Mouse (Mus musculus): ENCODE measurements around the gene AU022751.
"Not testable (repeated sequence)": the region's sequence is repeated elsewhere in the genome, so short reads cannot be mapped to it uniquely, and the experiment has no call there.

DNA sequence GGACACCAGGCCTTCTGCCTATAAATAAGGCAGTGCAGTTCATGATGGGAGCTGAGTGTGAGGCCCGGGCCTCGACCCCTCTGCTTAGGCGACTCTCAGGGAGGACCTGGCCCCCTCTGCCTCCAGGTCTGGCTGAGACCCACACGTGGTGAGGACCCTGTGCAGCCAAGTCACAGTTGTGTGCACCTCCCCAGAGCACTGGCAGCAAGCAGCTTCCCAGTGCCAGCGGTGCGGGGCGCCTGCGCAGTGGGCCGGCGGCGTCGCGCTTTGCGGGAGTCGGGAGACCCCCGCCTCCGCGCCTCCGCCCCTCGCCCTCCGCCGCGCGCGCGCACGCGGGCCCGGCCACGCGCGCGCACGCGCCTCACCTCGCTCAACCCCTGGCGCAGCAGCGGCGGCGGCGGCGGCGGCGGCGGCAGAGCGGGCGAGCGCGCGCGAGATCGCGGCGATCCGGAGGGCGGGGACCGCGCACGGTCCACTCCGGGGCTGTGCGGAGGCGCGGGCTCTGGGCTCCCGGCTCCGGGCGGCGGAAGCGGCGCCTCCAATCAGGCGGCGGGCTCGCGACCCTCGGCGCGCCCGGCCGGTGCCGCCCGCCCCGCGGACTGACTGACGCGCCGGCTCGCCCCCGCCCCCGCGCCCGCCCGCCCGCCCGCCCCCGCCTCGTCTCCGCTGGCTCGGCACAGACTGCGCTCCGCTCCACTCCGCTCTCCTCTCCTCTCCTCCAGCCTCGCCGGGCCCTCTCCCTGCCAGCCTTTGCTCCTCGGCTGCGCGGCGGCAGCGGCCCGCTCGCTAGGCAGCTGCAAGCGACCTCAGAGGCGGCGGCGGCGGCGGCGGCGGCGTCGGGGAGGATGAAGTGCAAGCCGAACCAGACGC, 35.9 kb downstream of the AU022751 start, which contains the start of gene Nudt11:
- not testable (repeated sequence) for TF ChIP-seq POLR2A (IDR thresholded peaks at IDR 0.05; ENCODE audit: control insufficient read depth, low read depth, low read length); CTCF (IDR thresholded peaks at IDR 0.05; ENCODE audit: control insufficient read depth, insufficient read depth, insufficient replicate concordance, low read depth, low read length)
